Mouse (Mus musculus): Measurements from ENCODE around the gene Ebf1.

DNA sequence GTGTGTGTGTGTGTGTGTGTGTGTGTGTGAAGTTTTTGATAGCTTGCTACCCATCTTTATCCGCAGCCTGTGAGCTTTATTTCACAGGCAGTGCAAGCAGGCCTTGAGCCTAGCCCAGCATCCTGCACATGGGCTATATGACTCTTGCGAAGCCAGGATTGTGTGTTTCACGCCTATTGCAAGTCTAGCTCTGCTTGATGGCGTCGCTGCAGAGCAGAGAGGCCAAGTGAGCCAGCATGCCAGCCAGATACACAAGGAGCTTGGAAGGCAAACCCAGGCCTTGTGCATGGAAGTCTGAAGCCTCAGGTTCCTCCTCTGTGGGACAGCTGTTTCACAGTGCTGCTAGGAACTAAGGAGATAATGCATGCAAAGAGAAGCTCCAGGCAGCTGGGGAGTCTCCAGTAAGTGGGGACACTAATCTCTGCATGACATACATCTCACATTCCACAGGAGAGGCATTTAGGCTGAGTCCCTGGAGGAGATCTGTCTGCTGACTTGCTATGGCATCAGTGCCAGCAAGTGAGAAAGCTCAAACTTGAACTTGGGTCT is 359.2 kb downstream of the Ebf1 start:
- TF ChIP-seq CTCF (IDR thresholded peaks at IDR 0.05; ENCODE audit: control insufficient read depth, insufficient read depth, insufficient replicate concordance, low read depth, low read length) (no peak), POLR2A (IDR thresholded peaks at IDR 0.05; ENCODE audit: control insufficient read depth, low read depth, low read length) (no peak)
